Mouse (Mus musculus) testis, adult 2 months (tissue): Measurements from ENCODE around the gene Mtmr3.

Experiments used
- CTCF ChIP-seq: fragments of 200-500 bp; IDR thresholded peaks from 2 replicates; pipeline ENCODE4 v1.5.1; 2012; ENCODE audit warnings: low read depth, mild to moderate bottlenecking, inconsistent platforms, low read length, moderate library complexity; ENCODE audit not compliant: control insufficient read depth, insufficient read depth, insufficient replicate concordance
- POLR2A ChIP-seq: fragments of 200-500 bp; IDR thresholded peaks from 2 replicates; pipeline ENCODE4 v1.6.1; 2012; ENCODE audit warnings: low read depth, mild to moderate bottlenecking, inconsistent platforms, low read length, moderate library complexity; ENCODE audit not compliant: control insufficient read depth

- TF ChIP-seq CTCF: no peak
- no peak for TF ChIP-seq POLR2A
These were observed 41.2 kb downstream of the Mtmr3 start for GRCm38 (mm10) chr11:4553274-4554063.
